ENCODE assay signal across 16 mouse cellular contexts in genomic region chr11:88112078-88112477, GRCm38 (mm10). TPM values are rescaled to one million over a fixed set of nuclear protein-coding genes. Genes with fewer than 3 reads are reported as not detected.
A peak's percentile ranks its signal among the peaks of the same experiment; 100 is the strongest.
DNase-seq lines count a peak whose midpoint lies in the region; ATAC-seq and TF ChIP-seq lines count a peak whose summit lies in the region.
"Had no signal": no experiment of that assay in that cellular context is flagged by ENCODE, and none has a peak within 500 bp of the region (broad histone marks: within the 10 kb centered on the region; RNA-seq: fewer than 3 reads in every experiment).

No protein-coding gene starts in this region.

- no peaks in the 10 kb centered on the region for H3K27me3 ChIP-seq in heart, embryonic 10.5 days (ENCODE audit: insufficient read depth, poor library complexity, severe bottlenecking)
- H3K27me3 ChIP-seq in hindbrain, postnatal 0 days (ENCODE audit: insufficient read depth, low read length) = no peaks in the 10 kb centered on the region
- no peaks in the 10 kb centered on the region for H3K27me3 ChIP-seq in hindbrain, embryonic 14.5 days (ENCODE audit: control insufficient read depth, insufficient read depth, low read length)
- H3K27me3 ChIP-seq: hindbrain, embryonic 15.5 days; midbrain, embryonic 12.5 days had no signal

- no peak overlapping the region for H3K4me3 ChIP-seq in heart, embryonic 10.5 days
- no peak overlapping the region for H3K4me3 ChIP-seq in hindbrain, postnatal 0 days (ENCODE audit: low read length)
- no peak overlapping the region for H3K4me3 ChIP-seq in hindbrain, embryonic 14.5 days (replicated peaks; ENCODE audit: low read length)
- H3K4me3 ChIP-seq: hindbrain, embryonic 15.5 days; left cerebral cortex, adult 2 months; midbrain, embryonic 12.5 days had no signal

- WGBS in heart, embryonic 10.5 days = 36% methylated on average over 13 of the region's 13 CpGs
- WGBS in hindbrain, postnatal 0 days = 62% methylated on average over 13 of the region's 13 CpGs
- WGBS in hindbrain, embryonic 14.5 days = 51% methylated on average over 13 of the region's 13 CpGs

- H3K4me2 ChIP-seq in hindbrain, postnatal 0 days (ENCODE audit: low read depth, low read length) = no peak overlapping the region
- no peak overlapping the region for H3K4me2 ChIP-seq in hindbrain, embryonic 14.5 days (replicated peaks)
- H3K4me2 ChIP-seq: hindbrain, embryonic 15.5 days; midbrain, embryonic 12.5 days had no signal

- H3K27ac ChIP-seq in heart, embryonic 10.5 days = peak overlapping the region; percentile 59
- 0 out of 2 replicates have a peak overlapping the region, but pooled peaks have one; percentile 48 for H3K27ac ChIP-seq in hindbrain, postnatal 0 days
- no peak overlapping the region for H3K27ac ChIP-seq in hindbrain, embryonic 14.5 days
- H3K27ac ChIP-seq: hindbrain, embryonic 15.5 days; left cerebral cortex, adult 2 months; midbrain, embryonic 12.5 days had no signal

- DNase-seq in heart, embryonic 10.5 days (ENCODE audit: low spot score) = no peak
- no peak for DNase-seq in heart, postnatal 4 days
- no peak for DNase-seq in hindbrain, postnatal 0 days (ENCODE audit: low spot score)
- no peak for DNase-seq in hindbrain, embryonic 14.5 days (ENCODE audit: low spot score)
- peak; percentile 84 for DNase-seq in MN1 (ENCODE audit: low spot score)
- peak; percentile 55 to 61 for DNase-seq in adrenal gland, postnatal 36 days
- no peak for DNase-seq in frontal cortex, adult 2 months (ENCODE audit: extremely low spot score in 1 of 2, low spot score in 1 of 2)
- DNase-seq: cerebellum, postnatal 14 days; forebrain, postnatal 0 days; gastrocnemius, postnatal 10 days; liver, postnatal 0 days; right cerebral cortex, postnatal 14 days had no signal

- ATAC-seq in hindbrain, postnatal 0 days = no peak
- ATAC-seq in hindbrain, embryonic 14.5 days (ENCODE audit: low FRiP score) = no peak
- no peak for ATAC-seq in granulocyte monocyte progenitor cell, adult 5-6 weeks (replicated peaks; ENCODE audit: poor library complexity, severe bottlenecking)
- ATAC-seq: forebrain, postnatal 0 days; liver, postnatal 0 days had no signal

- H3K4me1 ChIP-seq in heart, embryonic 10.5 days = peaks cover 81% of the 10 kb centered on the region
- peaks cover 14% of the 10 kb centered on the region; the same call in 1 of the 2 replicates for H3K4me1 ChIP-seq in hindbrain, postnatal 0 days (ENCODE audit: insufficient read depth, low read length)
- peaks cover 29% of the 10 kb centered on the region for H3K4me1 ChIP-seq in hindbrain, embryonic 14.5 days (replicated peaks; ENCODE audit: control insufficient read depth, insufficient read depth, low read length)

- H3K9ac ChIP-seq in hindbrain, postnatal 0 days (replicated peaks; ENCODE audit: low read length) = no peak overlapping the region
- H3K9ac ChIP-seq in hindbrain, embryonic 14.5 days = no peak overlapping the region
- H3K9ac ChIP-seq: forebrain, postnatal 0 days; hindbrain, embryonic 15.5 days; liver, postnatal 0 days; midbrain, embryonic 12.5 days had no signal

- no peaks in the 10 kb centered on the region for H3K36me3 ChIP-seq in heart, embryonic 10.5 days
- H3K36me3 ChIP-seq in hindbrain, postnatal 0 days (ENCODE audit: insufficient read depth, low read length) = no peaks in the 10 kb centered on the region
- no peaks in the 10 kb centered on the region for H3K36me3 ChIP-seq in hindbrain, embryonic 14.5 days (replicated peaks; ENCODE audit: control insufficient read depth, insufficient read depth)
- H3K36me3 ChIP-seq: hindbrain, embryonic 15.5 days; midbrain, embryonic 12.5 days had no signal

- H3K9me3 ChIP-seq in heart, embryonic 10.5 days = no peaks in the 10 kb centered on the region
- no peaks in the 10 kb centered on the region for H3K9me3 ChIP-seq in hindbrain, postnatal 0 days (ENCODE audit: low read length)
- no peaks in the 10 kb centered on the region for H3K9me3 ChIP-seq in hindbrain, embryonic 14.5 days (ENCODE audit: control insufficient read depth, low read length)
- H3K9me3 ChIP-seq: hindbrain, embryonic 15.5 days; midbrain, embryonic 12.5 days had no signal

- no peak for TF ChIP-seq CTCF in hindbrain, postnatal 0 days (IDR thresholded peaks at IDR 0.05; ENCODE audit: low read depth)

RNA-seq across cellular contexts. Expression of gene Cuedc1, which starts 14.2 kb away (rescaled TPM):
- polyA plus RNA-seq in heart, embryonic 10.5 days (2016; fragmentation: Nextera tagmentation; extraction: Ambion mirVana) = 15.1 and 17.9 TPM in 2 replicates
- 10 to 100 TPM; 39.5 to 40.0 TPM for total RNA-seq in heart, postnatal 4 days (2021)
- 33.6 and 44.6 TPM in 2 replicates for total RNA-seq in hindbrain, postnatal 0 days (2014; rRNA removed)
- 35.8 and 40.9 TPM in 2 replicates for polyA plus RNA-seq in hindbrain, postnatal 0 days (2015; fragmentation: Nextera tagmentation; extraction: Ambion mirVana)
- polyA plus RNA-seq in hindbrain, embryonic 14.5 days (2014; fragmentation: Nextera tagmentation; extraction: Ambion mirVana) = 32.4 and 37.8 TPM in 2 replicates
- 10 to 100 TPM; 46.9 to 53.4 TPM for total RNA-seq in adrenal gland, postnatal 36 days (2021)
- 0.92 and 1.1 TPM in 2 replicates for total RNA-seq in granulocyte monocyte progenitor cell, adult 5-6 weeks (2014; fragmentation: Nextera tagmentation)
- total RNA-seq in granulocyte monocyte progenitor cell, adult 5-6 weeks (2017) = 1.5 and 1.6 TPM in 2 replicates
- polyA plus RNA-seq in frontal cortex, adult 2 months (2012; rRNA removed) = 28.0 and 32.7 TPM in 2 replicates

RNA-seq across cellular contexts. Expression of gene Vezf1, which starts 44.0 kb away (rescaled TPM):
- polyA plus RNA-seq in heart, embryonic 10.5 days (2016; fragmentation: Nextera tagmentation; extraction: Ambion mirVana) = 24.2 and 34.1 TPM in 2 replicates
- total RNA-seq in heart, postnatal 4 days (2021) = 10 to 100 TPM; 36.7 to 41.3 TPM
- 32.7 and 33.5 TPM in 2 replicates for total RNA-seq in hindbrain, postnatal 0 days (2014; rRNA removed)
- 29.2 and 31.9 TPM in 2 replicates for polyA plus RNA-seq in hindbrain, postnatal 0 days (2015; fragmentation: Nextera tagmentation; extraction: Ambion mirVana)
- polyA plus RNA-seq in hindbrain, embryonic 14.5 days (2014; fragmentation: Nextera tagmentation; extraction: Ambion mirVana) = 48.3 and 50.2 TPM in 2 replicates
- 10 to 100 TPM; 49.3 to 50.9 TPM for total RNA-seq in adrenal gland, postnatal 36 days (2021)
- 28.2 and 32.0 TPM in 2 replicates for total RNA-seq in granulocyte monocyte progenitor cell, adult 5-6 weeks (2014; fragmentation: Nextera tagmentation)
- total RNA-seq in granulocyte monocyte progenitor cell, adult 5-6 weeks (2017) = 14.3 and 15.8 TPM in 2 replicates
- polyA plus RNA-seq in frontal cortex, adult 2 months (2012; rRNA removed) = 23.2 and 24.3 TPM in 2 replicates

Comparison
In these comparisons a context has a peak if more than half of its experiments do, and no peak if none do; other contexts are left out.
1. DNase-seq: peak in MN1 (single experiment) and adrenal gland, postnatal 36 days (2 of 2); none in heart, embryonic 10.5 days (single experiment), heart, postnatal 4 days (single experiment), hindbrain, postnatal 0 days (single experiment), hindbrain, embryonic 14.5 days (single experiment) and frontal cortex, adult 2 months (0 of 2).
2. RNA of gene Cuedc1, which starts 14.2 kb away (total RNA-seq): 46.9 to 53.4 TPM in adrenal gland, postnatal 36 days, 33.6 to 44.6 TPM in hindbrain, postnatal 0 days and 39.5 to 40.0 TPM in heart, postnatal 4 days; 0.92 to 1.6 TPM in granulocyte monocyte progenitor cell, adult 5-6 weeks; every median in the first group is over 10 times any median in the second.